Mouse (Mus musculus) olfactory bulb, adult 2 months (tissue): ENCODE results near the gene Uvrag.

Source experiments
- CTCF ChIP-seq: fragments of 200-500 bp; IDR thresholded peaks from 2 replicates; pipeline ENCODE4 v1.5.1; 2012; ENCODE audit warnings: low read depth, mild to moderate bottlenecking, low read length, moderate library complexity; ENCODE audit not compliant: insufficient read depth
- POLR2A ChIP-seq: fragments of 200-500 bp; IDR thresholded peaks from 2 replicates; pipeline ENCODE4 v1.6.1; 2012; ENCODE audit warnings: mild to moderate bottlenecking, low read depth, low read length, moderate library complexity; ENCODE audit not compliant: insufficient read depth

- TF ChIP-seq CTCF (no peak), POLR2A (no peak)
Measured at GRCm38 (mm10) chr7:99078805-99079204, 62.1 kb downstream of the Uvrag start.
